Mouse (Mus musculus) small intestine, adult 2 months (tissue): ENCODE data around the gene Irf1.

Experiments
- CTCF ChIP-seq: fragments of 200-500 bp; IDR thresholded peaks from 2 replicates; pipeline ENCODE4 v1.5.1; 2012; ENCODE audit warnings: low read depth, mild to moderate bottlenecking, control low read depth, inconsistent platforms, low read length, moderate library complexity, mixed read lengths; ENCODE audit not compliant: insufficient replicate concordance, insufficient read length; ENCODE audit errors: extremely low read depth
- POLR2A ChIP-seq: fragments of 200-500 bp; IDR thresholded peaks from 2 replicates; pipeline ENCODE4 v1.6.1; 2012; ENCODE audit warnings: low read depth, mild to moderate bottlenecking, control low read depth, inconsistent platforms, low read length, moderate library complexity

DNA sequence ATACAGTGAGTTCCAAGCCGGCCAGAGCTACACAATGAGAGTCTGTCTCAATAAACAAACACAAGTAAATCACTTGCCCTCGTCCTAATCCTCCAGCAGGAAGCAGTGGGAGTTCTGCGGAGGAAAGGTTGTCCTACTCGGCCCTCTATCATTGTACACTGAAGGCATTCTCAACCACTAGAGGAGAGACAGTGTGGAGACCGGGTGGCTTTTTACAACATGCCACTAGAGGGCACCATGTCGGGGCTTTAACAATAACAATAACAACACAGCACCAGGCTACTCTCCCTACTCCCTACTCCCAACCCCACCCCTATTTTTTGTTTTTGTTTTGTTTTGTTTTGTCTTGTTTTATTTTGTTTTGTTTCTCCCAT lies 32.3 kb upstream of the Irf1 start:
- TF ChIP-seq POLR2A (no peak), CTCF (peak; percentile 48; the same call in 1 of the 2 replicates)
